Mouse (Mus musculus): ENCODE measurements at regions not wholly inside any gene's neighbourhood (a gene's known extent, or its start where the extent isn't known, plus 50 kb on each side); places are given as distances from the start of the nearest gene placed in this dataset.

DNA sequence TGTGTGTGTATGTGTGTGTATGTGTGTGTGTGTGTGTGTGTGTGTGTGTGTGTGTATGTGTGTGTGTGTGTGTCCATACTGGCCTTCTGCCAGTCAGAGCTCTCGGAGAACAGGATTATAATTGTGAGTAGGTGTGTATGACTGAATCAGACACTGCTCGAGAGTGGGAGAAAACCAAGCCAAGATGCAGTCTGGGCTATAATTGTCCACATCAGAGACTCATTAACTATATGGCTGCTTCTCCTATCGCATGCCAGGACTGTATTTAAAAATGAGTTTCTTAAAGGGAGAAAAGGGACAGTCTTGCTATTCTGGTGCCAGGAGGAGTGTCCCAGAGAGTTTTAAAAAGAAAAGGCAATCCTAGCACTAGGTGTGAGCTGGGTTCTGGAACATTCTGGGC is 58.7 kb upstream of the Adpgk start:
- Histone ChIP-seq H3K27me3 (ENCODE audit: control insufficient read depth, insufficient read depth, low read length) (no peaks in the 10 kb centered on the region), H3K4me2 (ENCODE audit: low read depth, low read length) (no peak overlapping the region), H3K9me3 (replicated peaks; ENCODE audit: control insufficient read depth, low read length) (no peaks in the 10 kb centered on the region), H3K27ac (ENCODE audit: low read depth) (no peak overlapping the region), H3K36me3 (replicated peaks; ENCODE audit: control insufficient read depth, insufficient read depth, low read length) (no peaks in the 10 kb centered on the region), H3K4me1 (ENCODE audit: control insufficient read depth, insufficient read depth) (peaks cover 7% of the 10 kb centered on the region; the same call in 1 of the 2 replicates), H3K9ac (replicated peaks; ENCODE audit: low read depth, low read length) (no peak overlapping the region), H3K4me3 (ENCODE audit: low read depth, low read length) (no peak overlapping the region)
- no peak for ATAC-seq (ENCODE audit: insufficient read depth, low read depth)
- TF ChIP-seq EP300 (IDR thresholded peaks at IDR 0.05; ENCODE audit: low read depth) (no peak), CTCF (IDR thresholded peaks at IDR 0.05; ENCODE audit: low read depth) (no peak)
- 35% methylated on average over 3 of the region's 3 CpGs for WGBS
- DNase-seq (ENCODE audit: low spot score): no peak

DNA sequence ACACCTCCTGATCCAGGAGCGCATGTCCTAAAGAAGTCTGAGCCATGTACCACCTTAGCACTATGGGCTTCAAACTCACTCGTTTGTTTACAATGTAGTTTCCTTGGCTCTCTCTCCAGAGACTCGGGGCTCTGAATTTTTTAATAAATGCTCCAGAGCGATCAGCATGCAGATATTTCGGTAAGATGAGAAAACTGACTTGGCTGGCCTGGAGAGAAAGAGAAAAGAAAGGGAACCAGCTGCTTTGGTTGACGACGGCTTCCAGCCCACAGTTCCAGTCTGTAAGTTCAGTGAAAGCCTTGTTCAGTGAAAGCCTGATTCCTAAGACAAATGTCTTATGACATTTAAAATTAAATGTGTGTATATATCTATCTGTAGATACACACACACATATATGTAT is 59.4 kb upstream of the Adpgk start:
- Histone ChIP-seq H3K36me3 (replicated peaks; ENCODE audit: control insufficient read depth, insufficient read depth, low read length) (no peaks in the 10 kb centered on the region), H3K9me3 (replicated peaks; ENCODE audit: control insufficient read depth, low read length) (no peaks in the 10 kb centered on the region), H3K9ac (replicated peaks; ENCODE audit: low read depth, low read length) (no peak overlapping the region), H3K4me3 (ENCODE audit: low read depth, low read length) (no peak overlapping the region), H3K4me1 (ENCODE audit: control insufficient read depth, insufficient read depth) (peaks cover 7% of the 10 kb centered on the region; the same call in 1 of the 2 replicates), H3K27ac (ENCODE audit: low read depth) (no peak overlapping the region), H3K27me3 (ENCODE audit: control insufficient read depth, insufficient read depth, low read length) (no peaks in the 10 kb centered on the region), H3K4me2 (ENCODE audit: low read depth, low read length) (no peak overlapping the region)
- DNase-seq (ENCODE audit: low spot score) (no peak), ATAC-seq (ENCODE audit: insufficient read depth, low read depth) (no peak)
- 75% methylated on average over 7 of the region's 7 CpGs for WGBS
- TF ChIP-seq EP300 (IDR thresholded peaks at IDR 0.05; ENCODE audit: low read depth) (no peak), CTCF (IDR thresholded peaks at IDR 0.05; ENCODE audit: low read depth) (no peak)

GRCm38 (mm10) chr9:59231186-59231585 is 60.2 kb upstream of the Adpgk start:
- no peak overlapping the region for H3K9ac ChIP-seq (replicated peaks; ENCODE audit: low read depth, low read length)
- TF ChIP-seq CTCF (IDR thresholded peaks at IDR 0.05; ENCODE audit: low read depth) (no peak), EP300 (IDR thresholded peaks at IDR 0.05; ENCODE audit: low read depth) (no peak)
- peaks cover 7% of the 10 kb centered on the region; the same call in 1 of the 2 replicates for H3K4me1 ChIP-seq (ENCODE audit: control insufficient read depth, insufficient read depth)
- no peaks in the 10 kb centered on the region for H3K27me3 ChIP-seq (ENCODE audit: control insufficient read depth, insufficient read depth, low read length)
- no peak overlapping the region for H3K4me3 ChIP-seq (ENCODE audit: low read depth, low read length)
- ATAC-seq (ENCODE audit: insufficient read depth, low read depth) (no peak), DNase-seq (ENCODE audit: low spot score) (no peak)
- H3K27ac ChIP-seq (ENCODE audit: low read depth): no peak overlapping the region
- H3K9me3 ChIP-seq (replicated peaks; ENCODE audit: control insufficient read depth, low read length): no peaks in the 10 kb centered on the region
- 73% methylated on average over 5 of the region's 5 CpGs for WGBS
- H3K4me2 ChIP-seq (ENCODE audit: low read depth, low read length): no peak overlapping the region
- H3K36me3 ChIP-seq (replicated peaks; ENCODE audit: control insufficient read depth, insufficient read depth, low read length): no peaks in the 10 kb centered on the region

GRCm38 (mm10) chr9:59230161-59230560 is 61.2 kb upstream of the Adpgk start:
- 71% methylated on average over 5 of the region's 5 CpGs for WGBS
- no peak overlapping the region for H3K27ac ChIP-seq (ENCODE audit: low read depth)
- DNase-seq (ENCODE audit: low spot score): no peak

DNA sequence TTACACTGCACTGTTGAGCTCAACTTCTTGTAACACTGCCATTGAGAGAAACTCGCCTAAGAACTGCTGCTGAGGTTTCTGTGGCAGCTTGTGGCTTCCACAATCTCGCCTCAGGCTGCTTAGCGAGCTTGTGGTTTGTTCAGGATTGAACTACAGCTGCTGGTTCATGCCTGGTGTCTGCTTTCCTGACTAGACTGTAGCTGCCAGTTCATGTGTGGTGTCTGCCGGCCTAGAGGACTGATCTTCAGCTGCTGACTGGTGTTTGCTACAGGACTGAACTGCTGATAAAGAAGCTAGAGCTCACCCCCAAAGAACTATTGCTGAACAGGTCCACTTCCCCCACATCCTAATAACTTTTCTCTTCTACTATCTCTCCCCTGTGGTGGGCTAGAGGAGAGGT is 63.4 kb upstream of the Adpgk start:
- Histone ChIP-seq H3K4me3 (ENCODE audit: low read depth, low read length) (no peak overlapping the region), H3K36me3 (replicated peaks; ENCODE audit: control insufficient read depth, insufficient read depth, low read length) (no peaks in the 10 kb centered on the region), H3K4me2 (ENCODE audit: low read depth, low read length) (no peak overlapping the region), H3K27me3 (ENCODE audit: control insufficient read depth, insufficient read depth, low read length) (no peaks in the 10 kb centered on the region), H3K9ac (replicated peaks; ENCODE audit: low read depth, low read length) (no peak overlapping the region), H3K27ac (ENCODE audit: low read depth) (no peak overlapping the region), H3K4me1 (ENCODE audit: control insufficient read depth, insufficient read depth) (peaks cover 5% of the 10 kb centered on the region; the same call in 1 of the 2 replicates), H3K9me3 (replicated peaks; ENCODE audit: control insufficient read depth, low read length) (no peaks in the 10 kb centered on the region)
- no peak for ATAC-seq (ENCODE audit: insufficient read depth, low read depth)
- DNase-seq (ENCODE audit: low spot score): no peak
- no peak for TF ChIP-seq EP300 (IDR thresholded peaks at IDR 0.05; ENCODE audit: low read depth)
- no peak for TF ChIP-seq CTCF (IDR thresholded peaks at IDR 0.05; ENCODE audit: low read depth)
- 69% methylated on average over 4 of the region's 4 CpGs for WGBS

More at GRCm38 (mm10) chr9:59230161-59230560, 61.2 kb upstream of the Adpgk start:
- H3K4me3 ChIP-seq (ENCODE audit: low read depth, low read length): no peak overlapping the region
- peaks cover 7% of the 10 kb centered on the region; the same call in 1 of the 2 replicates for H3K4me1 ChIP-seq (ENCODE audit: control insufficient read depth, insufficient read depth)
- no peak overlapping the region for H3K4me2 ChIP-seq (ENCODE audit: low read depth, low read length)
- TF ChIP-seq CTCF (IDR thresholded peaks at IDR 0.05; ENCODE audit: low read depth): no peak
- no peak for TF ChIP-seq EP300 (IDR thresholded peaks at IDR 0.05; ENCODE audit: low read depth)
- H3K36me3 ChIP-seq (replicated peaks; ENCODE audit: control insufficient read depth, insufficient read depth, low read length): no peaks in the 10 kb centered on the region
- no peaks in the 10 kb centered on the region for H3K27me3 ChIP-seq (ENCODE audit: control insufficient read depth, insufficient read depth, low read length)
- no peak for ATAC-seq (ENCODE audit: insufficient read depth, low read depth)
- H3K9me3 ChIP-seq (replicated peaks; ENCODE audit: control insufficient read depth, low read length): no peaks in the 10 kb centered on the region
- H3K9ac ChIP-seq (replicated peaks; ENCODE audit: low read depth, low read length): no peak overlapping the region

GRCm38 (mm10) chr9:59226361-59226760 is 65.0 kb upstream of the Adpgk start:
- Histone ChIP-seq H3K27ac (ENCODE audit: low read depth) (no peak overlapping the region), H3K36me3 (replicated peaks; ENCODE audit: control insufficient read depth, insufficient read depth, low read length) (no peaks in the 10 kb centered on the region), H3K9me3 (replicated peaks; ENCODE audit: control insufficient read depth, low read length) (no peaks in the 10 kb centered on the region), H3K27me3 (ENCODE audit: control insufficient read depth, insufficient read depth, low read length) (no peaks in the 10 kb centered on the region), H3K9ac (replicated peaks; ENCODE audit: low read depth, low read length) (no peak overlapping the region), H3K4me2 (ENCODE audit: low read depth, low read length) (no peak overlapping the region), H3K4me3 (ENCODE audit: low read depth, low read length) (no peak overlapping the region), H3K4me1 (ENCODE audit: control insufficient read depth, insufficient read depth) (no peaks in the 10 kb centered on the region)
- no peak for TF ChIP-seq EP300 (IDR thresholded peaks at IDR 0.05; ENCODE audit: low read depth)
- TF ChIP-seq CTCF (IDR thresholded peaks at IDR 0.05; ENCODE audit: low read depth): no peak
- 75% methylated on average over 4 of the region's 4 CpGs for WGBS
- DNase-seq (ENCODE audit: low spot score): no peak
- ATAC-seq (ENCODE audit: insufficient read depth, low read depth): no peak
